Comparison of ENCODE assay signal across 26 mouse cellular contexts in genomic region chr9:54269987-54270386, GRCm38 (mm10). TPM values are rescaled to one million over a fixed set of nuclear protein-coding genes. Genes with fewer than 3 reads are reported as not detected.
"Had no signal": no experiment of that assay in that cellular context is flagged by ENCODE, and none has a peak within 500 bp of the region (broad histone marks: within the 10 kb centered on the region; RNA-seq: fewer than 3 reads in every experiment).

No protein-coding gene starts in this region.

- H3K4me1 ChIP-seq: liver, embryonic 15.5 days; lung, embryonic 15.5 days; midbrain, embryonic 13.5 days; midbrain, embryonic 15.5 days had no signal

- DNase-seq: liver, postnatal 0 days; lung, adult 2 months; lung, postnatal 14 days; lung, postnatal 36 days; retina, postnatal 1 day; right cerebral cortex, adult 18-20 months; right cerebral cortex, postnatal 25 days; right cerebral cortex, postnatal 4 days; spleen, adult 18-20 months; thymus, adult 18-20 months; thymus, postnatal 14 days; thymus, postnatal 36 days had no signal

- H3K4me2 ChIP-seq: liver, embryonic 15.5 days; lung, embryonic 15.5 days; midbrain, embryonic 11.5 days; midbrain, embryonic 13.5 days; midbrain, embryonic 15.5 days; neural tube, embryonic 13.5 days; neural tube, embryonic 15.5 days had no signal

- H3K9me3 ChIP-seq: liver, embryonic 15.5 days; lung, embryonic 15.5 days; midbrain, embryonic 13.5 days; midbrain, embryonic 15.5 days; neural tube, embryonic 13.5 days; neural tube, embryonic 15.5 days had no signal

- ATAC-seq: liver, postnatal 0 days; lung, postnatal 0 days; midbrain, embryonic 13.5 days; midbrain, embryonic 15.5 days had no signal

- H3K27ac ChIP-seq: liver, embryonic 15.5 days; lung, embryonic 15.5 days; macrophage; midbrain, embryonic 13.5 days; midbrain, embryonic 15.5 days; neural tube, embryonic 13.5 days; neural tube, embryonic 15.5 days had no signal

- H3K36me3 ChIP-seq: liver, embryonic 15.5 days; lung, embryonic 15.5 days; midbrain, embryonic 13.5 days; midbrain, embryonic 15.5 days; neural tube, embryonic 13.5 days; neural tube, embryonic 15.5 days had no signal

- H3K27me3 ChIP-seq: liver, embryonic 15.5 days; lung, embryonic 15.5 days; midbrain, embryonic 13.5 days; midbrain, embryonic 15.5 days; neural tube, embryonic 13.5 days; neural tube, embryonic 15.5 days had no signal

- H3K4me3 ChIP-seq: liver, embryonic 15.5 days; lung, embryonic 15.5 days; midbrain, embryonic 13.5 days; midbrain, embryonic 15.5 days; neural tube, embryonic 13.5 days; neural tube, embryonic 15.5 days had no signal

- H3K9ac ChIP-seq: liver, embryonic 15.5 days; liver, postnatal 0 days; lung, embryonic 15.5 days; midbrain, embryonic 13.5 days; midbrain, embryonic 15.5 days; neural tube, embryonic 13.5 days; neural tube, embryonic 15.5 days had no signal

RNA-seq across cellular contexts. Expression of gene Cyp19a1, which starts 2.1 kb away (rescaled TPM):
- polyA plus RNA-seq: liver, embryonic 15.5 days; liver, postnatal 0 days; lung, adult 2 months; lung, embryonic 15.5 days; lung, postnatal 0 days; macrophage; midbrain, embryonic 11.5 days; midbrain, embryonic 15.5 days; neural tube, embryonic 11.5 days; neural tube, embryonic 13.5 days; small intestine, adult 2 months; stomach, embryonic 14.5 days; stomach, embryonic 16.5 days; thymus, postnatal 0 days had no signal

RNA-seq across cellular contexts. Expression of gene Gldn, which starts 16.3 kb away (rescaled TPM):
- polyA plus RNA-seq: liver, embryonic 15.5 days; liver, postnatal 0 days; lung, embryonic 15.5 days; lung, postnatal 0 days; macrophage; small intestine, adult 2 months; stomach, embryonic 14.5 days; stomach, embryonic 16.5 days had no signal
